Comparison of ENCODE assay signal across 8 mouse cellular contexts in genomic region chr2:59613474-59614019, GRCm38 (mm10). TPM values are rescaled to one million over a fixed set of nuclear protein-coding genes. Genes with fewer than 3 reads are reported as not detected.
A peak's percentile ranks its signal among the peaks of the same experiment; 100 is the strongest.
DNase-seq lines count a peak whose midpoint lies in the region; ATAC-seq and TF ChIP-seq lines count a peak whose summit lies in the region.

No protein-coding gene starts in this region.

- no peak for TF ChIP-seq CTCF in embryonic fibroblast, embryonic 13.5 days (IDR thresholded peaks at IDR 0.05; ENCODE audit: borderline replicate concordance, insufficient read depth, low read length)

- H3K36me3 ChIP-seq in heart, embryonic 11.5 days (ENCODE audit: control insufficient read depth, insufficient read depth, low read length), result no peaks in the 10 kb centered on the region
- no peaks in the 10 kb centered on the region for H3K36me3 ChIP-seq in intestine, embryonic 16.5 days (ENCODE audit: control insufficient read depth, insufficient read depth, low read length)

- H3K4me3 ChIP-seq in heart, embryonic 11.5 days (ENCODE audit: low read depth, low read length), result peak overlapping the region; percentile 93
- H3K4me3 ChIP-seq in embryonic fibroblast, embryonic 13.5 days (ENCODE audit: insufficient read depth, low read length), result peak overlapping the region; percentile 78
- H3K4me3 ChIP-seq in intestine, embryonic 16.5 days (ENCODE audit: low read length), result peak overlapping the region; percentile 89

- peak overlapping the region; percentile 97 for H3K27ac ChIP-seq in heart, embryonic 11.5 days (ENCODE audit: low read depth, low read length)
- H3K27ac ChIP-seq in embryonic fibroblast, embryonic 13.5 days (ENCODE audit: insufficient read depth, low read length), result peak overlapping the region; percentile 78
- H3K27ac ChIP-seq in intestine, embryonic 16.5 days (ENCODE audit: low read length), result peak overlapping the region; percentile 97; the same call in 1 of the 2 replicates

- intact Hi-C loops in heart, postnatal 25 days (cut with DNase I), result loop anchor here (2.0 to 5.0 kb wide), 3 partner anchors 34 to 131 kb away; no protein-coding TSS in a partner anchor

- ATAC-seq in heart, embryonic 11.5 days (replicated peaks; ENCODE audit: insufficient number of reproducible peaks, low FRiP score, low TSS enrichment), result no peak
- no peak for ATAC-seq in intestine, embryonic 16.5 days
- ATAC-seq in CD4-positive, CD25-positive, alpha-beta regulatory T cell, adult 4 months, result no peak

- peak overlapping the region; percentile 97 for H3K9ac ChIP-seq in heart, embryonic 11.5 days (ENCODE audit: low read depth, low read length)
- peak overlapping the region; percentile 97 for H3K9ac ChIP-seq in intestine, embryonic 16.5 days (ENCODE audit: low read depth, low read length)

- H3K4me2 ChIP-seq in heart, embryonic 11.5 days, result peak overlapping the region; percentile 93
- H3K4me2 ChIP-seq in intestine, embryonic 16.5 days (ENCODE audit: low read depth, low read length), result peak overlapping the region; percentile 91

- no peak for DNase-seq in heart, postnatal 25 days (ENCODE audit: low spot score)
- peak; percentile 65 for DNase-seq in MN1 (ENCODE audit: low spot score)
- peak; percentile 31 for DNase-seq in lung, postnatal 14 days
- DNase-seq in cerebellum, adult 8-10 months, result no peak

- H3K4me1 ChIP-seq in heart, embryonic 11.5 days (ENCODE audit: control insufficient read depth, insufficient read depth, low read length), result peaks cover 38% of the 10 kb centered on the region
- H3K4me1 ChIP-seq in embryonic fibroblast, embryonic 13.5 days (ENCODE audit: control insufficient read depth, insufficient read depth, low read length), result peaks cover 28% of the 10 kb centered on the region
- peaks cover 22% of the 10 kb centered on the region for H3K4me1 ChIP-seq in intestine, embryonic 16.5 days (ENCODE audit: control insufficient read depth, insufficient read depth, low read length)

- no peaks in the 10 kb centered on the region for H3K27me3 ChIP-seq in heart, embryonic 11.5 days (ENCODE audit: control insufficient read depth, insufficient read depth, low read length)
- no peaks in the 10 kb centered on the region for H3K27me3 ChIP-seq in intestine, embryonic 16.5 days (replicated peaks; ENCODE audit: control insufficient read depth, insufficient read depth, low read length)

- H3K9me3 ChIP-seq in heart, embryonic 11.5 days (replicated peaks; ENCODE audit: control insufficient read depth, low read length), result no peaks in the 10 kb centered on the region
- H3K9me3 ChIP-seq in intestine, embryonic 16.5 days (ENCODE audit: control insufficient read depth, low read length), result no peaks in the 10 kb centered on the region

- 14% methylated on average over 9 of the region's 9 CpGs for WGBS in heart, embryonic 11.5 days (ENCODE audit: insufficient replicate concordance)
- 11% methylated on average over 9 of the region's 9 CpGs for WGBS in intestine, embryonic 16.5 days

- peak; percentile 30 for TF ChIP-seq POLR2A in embryonic fibroblast, embryonic 13.5 days (IDR thresholded peaks at IDR 0.05; ENCODE audit: low read depth, low read length)

RNA-seq across cellular contexts. Expression of gene Tanc1, which starts 1.7 kb away (rescaled TPM):
- 26.0 and 30.6 TPM in 2 replicates for polyA plus RNA-seq in heart, embryonic 11.5 days (2014; fragmentation: Nextera tagmentation; extraction: Ambion mirVana)
- total RNA-seq in heart, postnatal 25 days (2021), result 10 to 100 TPM; 27.1 to 29.3 TPM
- polyA plus RNA-seq in embryonic fibroblast, embryonic 13.5 days (2011; ENCODE audit: insufficient read length, low read depth, missing spikeins), result 61.8 and 66.1 TPM in 2 replicates
- 20.8 and 21.5 TPM in 2 replicates for polyA plus RNA-seq in intestine, embryonic 16.5 days (2015; fragmentation: Nextera tagmentation; extraction: Ambion mirVana)
- polyA plus RNA-seq in CD4-positive, CD25-positive, alpha-beta regulatory T cell, adult 4 months (2017; shearing (Covaris generic)), result 10 to 100 TPM; 13.7 to 15.2 TPM

Comparison
In these comparisons a context has a peak if more than half of its experiments do, and no peak if none do; other contexts are left out.
1. DNase-seq: peak in MN1 (single experiment) and lung, postnatal 14 days (single experiment); none in heart, postnatal 25 days (single experiment) and cerebellum, adult 8-10 months (single experiment).
2. Peak in every context shown above with its lines, with median percentiles within 50 percentile points of each other: H3K27ac ChIP-seq and H3K4me3 ChIP-seq.